ENCODE assay signal across 8 mouse cellular contexts in the genomic region with DNA sequence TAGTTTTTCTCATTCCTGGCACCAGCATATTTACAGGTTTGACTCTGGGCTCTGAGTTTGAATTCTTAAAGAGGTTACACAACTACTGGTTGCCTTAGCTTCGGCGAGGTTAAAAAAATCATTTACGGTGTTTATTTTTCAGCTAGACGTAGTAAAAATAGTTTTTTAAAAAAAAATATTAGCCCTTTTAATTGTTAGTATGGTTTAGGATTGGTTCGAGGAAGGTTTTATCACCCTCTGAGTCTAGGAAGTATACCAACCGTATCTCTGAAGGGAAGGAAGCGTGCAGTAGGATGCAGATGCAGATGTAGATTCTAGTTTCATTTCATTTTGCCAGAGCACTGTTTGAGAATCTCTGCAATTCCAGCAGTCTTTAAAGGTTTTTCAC. TPM values are rescaled to one million over a fixed set of nuclear protein-coding genes. Genes with fewer than 3 reads are reported as not detected.
DNase-seq lines count a peak whose midpoint lies in the region; ATAC-seq lines count a peak whose summit lies in the region.

No protein-coding gene starts in this region.

- no peak overlapping the region; the same call in 1 of the 2 replicates for H3K27ac ChIP-seq in kidney, embryonic 14.5 days (ENCODE audit: low read depth, low read length)
- no peak overlapping the region; the same call in 1 of the 2 replicates for H3K27ac ChIP-seq in hindbrain, embryonic 14.5 days
- 0 out of 2 replicates have a peak overlapping the region, but pooled peaks have one; percentile 89 for H3K27ac ChIP-seq in midbrain, embryonic 16.5 days (ENCODE audit: low read length)

- peaks cover 13% of the 10 kb centered on the region for H3K4me1 ChIP-seq in kidney, embryonic 14.5 days (ENCODE audit: control insufficient read depth, insufficient read depth, low read length)
- peaks cover 18% of the 10 kb centered on the region for H3K4me1 ChIP-seq in hindbrain, embryonic 14.5 days (replicated peaks; ENCODE audit: control insufficient read depth, insufficient read depth, low read length)
- H3K4me1 ChIP-seq in midbrain, embryonic 16.5 days (ENCODE audit: control insufficient read depth, insufficient read depth, low read length) = peaks cover 14% of the 10 kb centered on the region

- H3K4me2 ChIP-seq in kidney, embryonic 14.5 days (replicated peaks; ENCODE audit: low read depth, low read length) = peak overlapping the region; percentile 63
- peak overlapping the region; percentile 82 for H3K4me2 ChIP-seq in hindbrain, embryonic 14.5 days (replicated peaks)
- peak overlapping the region; percentile 87 for H3K4me2 ChIP-seq in midbrain, embryonic 16.5 days (ENCODE audit: low read length)

- H3K9ac ChIP-seq in kidney, embryonic 14.5 days (ENCODE audit: low read depth, low read length) = peak overlapping the region; percentile 95
- H3K9ac ChIP-seq in hindbrain, embryonic 14.5 days = peak overlapping the region; percentile 93
- peak overlapping the region; percentile 89 for H3K9ac ChIP-seq in midbrain, embryonic 16.5 days (ENCODE audit: low read depth, low read length)

- no peak for ATAC-seq in kidney, embryonic 14.5 days (ENCODE audit: low FRiP score, low TSS enrichment)
- ATAC-seq in hindbrain, embryonic 14.5 days (ENCODE audit: low FRiP score) = no peak
- ATAC-seq in midbrain, embryonic 16.5 days = no peak

- no peaks in the 10 kb centered on the region; the same call in 1 of the 2 replicates for H3K36me3 ChIP-seq in kidney, embryonic 14.5 days (ENCODE audit: control insufficient read depth, insufficient read depth, low read length)
- H3K36me3 ChIP-seq in hindbrain, embryonic 14.5 days (replicated peaks; ENCODE audit: control insufficient read depth, insufficient read depth) = no peaks in the 10 kb centered on the region
- H3K36me3 ChIP-seq in midbrain, embryonic 16.5 days (ENCODE audit: control insufficient read depth, insufficient read depth, low read length) = no peaks in the 10 kb centered on the region

- DNase-seq in kidney, adult 8-10 months = no peak
- peak; percentile 34 for DNase-seq in adipocyte (ENCODE audit: low spot score)
- DNase-seq in hindbrain, embryonic 14.5 days (ENCODE audit: low spot score) = no peak
- no peak for DNase-seq in adrenal gland, postnatal 4 days (ENCODE audit: low spot score in 2 of 2)
- DNase-seq in frontal cortex, postnatal 10 days (ENCODE audit: low spot score in 2 of 2) = no peak
- DNase-seq in layer of hippocampus, postnatal 25 days (ENCODE audit: extremely low spot score in 1 of 2, low spot score in 1 of 2) = no peak

- H3K9me3 ChIP-seq in kidney, embryonic 14.5 days (ENCODE audit: control insufficient read depth, low read length) = no peaks in the 10 kb centered on the region
- no peaks in the 10 kb centered on the region for H3K9me3 ChIP-seq in hindbrain, embryonic 14.5 days (ENCODE audit: control insufficient read depth, low read length)
- H3K9me3 ChIP-seq in midbrain, embryonic 16.5 days (replicated peaks; ENCODE audit: control insufficient read depth, low read length, poor library complexity, severe bottlenecking) = no peaks in the 10 kb centered on the region

- WGBS in kidney, embryonic 14.5 days = 2% methylated on average over 7 of the region's 7 CpGs
- WGBS in hindbrain, embryonic 14.5 days = 6% methylated on average over 7 of the region's 7 CpGs
- WGBS in midbrain, embryonic 16.5 days = 5% methylated on average over 7 of the region's 7 CpGs

- peak overlapping the region; percentile 99 for H3K4me3 ChIP-seq in kidney, embryonic 14.5 days (ENCODE audit: low read length)
- peak overlapping the region; percentile 93 for H3K4me3 ChIP-seq in hindbrain, embryonic 14.5 days (replicated peaks; ENCODE audit: low read length)
- H3K4me3 ChIP-seq in midbrain, embryonic 16.5 days (ENCODE audit: low read depth, low read length) = peak overlapping the region; percentile 71

- no peaks in the 10 kb centered on the region for H3K27me3 ChIP-seq in kidney, embryonic 14.5 days (ENCODE audit: control insufficient read depth, insufficient read depth, low read length)
- H3K27me3 ChIP-seq in hindbrain, embryonic 14.5 days (ENCODE audit: control insufficient read depth, insufficient read depth, low read length) = no peaks in the 10 kb centered on the region
- no peaks in the 10 kb centered on the region for H3K27me3 ChIP-seq in midbrain, embryonic 16.5 days (ENCODE audit: control insufficient read depth, insufficient read depth, low read depth, low read length)

RNA-seq across cellular contexts. Expression of a gene that starts 1.6 kb away (rescaled TPM):
- 13.2 and 13.3 TPM in 2 replicates for polyA plus RNA-seq in kidney, embryonic 14.5 days (2014; fragmentation: Nextera tagmentation; extraction: Ambion mirVana)
- polyA plus RNA-seq in hindbrain, embryonic 14.5 days (2014; fragmentation: Nextera tagmentation; extraction: Ambion mirVana) = 24.6 and 25.0 TPM in 2 replicates
- polyA plus RNA-seq in midbrain, embryonic 16.5 days (2015; fragmentation: Nextera tagmentation; extraction: Ambion mirVana) = 22.3 and 22.8 TPM in 2 replicates
- total RNA-seq in adrenal gland, postnatal 4 days (2021) = 10 to 100 TPM; 20.3 to 20.9 TPM
- 10 to 100 TPM; 20.0 to 20.3 TPM for total RNA-seq in layer of hippocampus, postnatal 25 days (2021)

RNA-seq across cellular contexts. Expression of a gene that starts 52.4 kb away (rescaled TPM):
- 27.3 and 37.6 TPM in 2 replicates for polyA plus RNA-seq in kidney, embryonic 14.5 days (2014; fragmentation: Nextera tagmentation; extraction: Ambion mirVana)
- polyA plus RNA-seq in hindbrain, embryonic 14.5 days (2014; fragmentation: Nextera tagmentation; extraction: Ambion mirVana) = 33.8 and 36.9 TPM in 2 replicates
- 21.2 and 21.9 TPM in 2 replicates for polyA plus RNA-seq in midbrain, embryonic 16.5 days (2015; fragmentation: Nextera tagmentation; extraction: Ambion mirVana)
- total RNA-seq in adrenal gland, postnatal 4 days (2021) = 10 to 100 TPM; 24.3 to 28.9 TPM
- total RNA-seq in layer of hippocampus, postnatal 25 days (2021) = 10 to 100 TPM; 38.7 to 46.7 TPM

RNA-seq across cellular contexts. Expression of a gene that starts 55.9 kb away (rescaled TPM):
- polyA plus RNA-seq in kidney, embryonic 14.5 days (2014; fragmentation: Nextera tagmentation; extraction: Ambion mirVana) = 0.26 and 0.92 TPM in 2 replicates
- polyA plus RNA-seq in hindbrain, embryonic 14.5 days (2014; fragmentation: Nextera tagmentation; extraction: Ambion mirVana) = 0.17 and 0.84 TPM in 2 replicates
- 0.39 and 0.62 TPM in 2 replicates for polyA plus RNA-seq in midbrain, embryonic 16.5 days (2015; fragmentation: Nextera tagmentation; extraction: Ambion mirVana)
- 1 to 10 TPM; 1.1 to 1.4 TPM for total RNA-seq in adrenal gland, postnatal 4 days (2021)
- under 1 TPM; 0.91 to 0.96 TPM for total RNA-seq in layer of hippocampus, postnatal 25 days (2021)
